Mouse (Mus musculus) monocyte, adult 2 months (primary cell): ENCODE results near the gene Wnt10a.
"Not testable (repeated sequence)": the region's sequence is repeated elsewhere in the genome, so short reads cannot be mapped to it uniquely, and the experiment has no call there.

Experiments
- DNase-seq, 2 experiments: peaks; one replicate each; pipeline ENCODE4 v3.0.0; 2022; ENCODE audit warnings: low spot score in 2 of 2, low read depth in 1 of 2

Wnt10a gene

DNA sequence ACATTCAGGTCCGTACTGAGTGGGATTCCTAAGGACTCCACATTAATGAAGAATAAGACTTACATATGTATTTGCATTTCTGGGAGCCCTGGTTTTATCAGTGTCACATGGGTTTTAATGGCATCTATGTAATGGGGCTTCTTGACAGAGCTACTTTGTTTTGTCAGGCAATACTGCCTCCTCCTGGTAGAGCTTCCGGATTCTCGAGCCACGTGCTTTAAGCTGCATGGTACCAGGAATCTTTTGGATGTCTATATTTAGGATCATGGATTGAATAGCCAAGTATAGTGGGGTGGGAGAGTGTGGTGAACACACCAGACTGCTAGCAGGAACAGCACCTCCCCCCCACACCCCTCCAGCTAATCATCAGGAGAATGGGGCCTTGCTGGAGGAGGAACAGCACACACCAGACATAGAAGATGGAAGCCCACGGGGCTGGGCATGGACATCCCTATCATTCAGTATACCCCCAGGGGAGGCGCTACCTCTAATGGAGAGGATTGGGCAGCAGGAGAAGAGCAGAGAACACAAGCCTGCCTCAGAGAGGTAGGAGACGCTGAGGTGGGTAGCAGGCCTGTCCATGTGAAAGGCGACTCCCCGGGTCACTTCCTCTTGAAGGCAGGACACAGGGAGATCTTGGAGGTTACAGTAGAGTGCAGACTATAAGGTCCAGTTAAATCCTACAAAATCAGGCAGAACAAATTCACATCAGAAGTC lies 23.8 kb downstream of the Wnt10a start:
- no peak for DNase-seq

DNA sequence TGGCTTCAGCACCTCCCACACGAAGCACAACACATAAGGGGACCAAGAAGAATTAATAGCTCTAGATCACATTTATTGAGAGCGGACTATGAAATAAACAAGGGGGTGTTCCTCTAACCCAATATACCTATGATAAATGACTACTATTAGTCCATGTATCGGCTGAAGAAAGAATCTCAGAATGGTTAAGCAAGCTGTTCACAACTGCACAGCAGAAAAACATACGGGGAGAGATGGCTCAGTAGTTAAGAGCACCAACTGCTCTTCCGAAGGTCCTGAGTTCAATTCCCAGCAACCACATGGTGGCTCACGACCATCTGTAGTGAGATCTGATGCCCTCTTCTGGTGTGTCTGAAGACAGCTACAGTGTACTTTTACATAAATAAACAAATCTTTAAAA lies 24.6 kb downstream of the Wnt10a start:
- DNase-seq = not testable (repeated sequence)

DNA sequence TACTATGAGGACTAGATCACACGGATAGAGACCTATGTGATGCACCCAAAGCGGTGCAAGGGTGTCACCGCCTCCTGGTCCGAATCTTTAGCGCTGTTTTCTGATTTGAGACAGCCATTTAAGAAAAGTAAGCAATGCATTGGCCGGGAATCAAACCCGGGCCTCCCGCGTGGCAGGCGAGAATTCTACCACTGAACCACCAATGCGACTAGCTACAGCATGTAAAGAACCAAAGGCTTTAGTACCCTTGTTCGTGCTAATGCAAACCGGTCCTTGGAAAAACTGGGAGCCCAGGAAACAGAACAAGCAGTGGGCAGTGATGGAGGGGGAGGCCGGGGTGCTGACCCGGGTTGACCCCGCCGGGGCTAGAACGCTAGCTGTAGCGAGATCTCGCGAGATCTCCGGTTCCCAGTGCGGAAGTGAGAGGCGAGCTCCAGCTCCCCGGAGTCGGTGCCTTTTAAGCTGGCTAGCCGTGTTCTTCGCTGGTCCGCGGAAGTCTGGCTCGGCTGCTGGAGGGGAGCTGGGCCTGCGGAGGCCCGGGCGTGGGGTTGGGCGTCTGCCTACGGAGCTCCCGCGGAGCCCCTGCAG lies 25.4 kb downstream of the Wnt10a start:
- peak; percentile 59 to 80 for DNase-seq

DNA sequence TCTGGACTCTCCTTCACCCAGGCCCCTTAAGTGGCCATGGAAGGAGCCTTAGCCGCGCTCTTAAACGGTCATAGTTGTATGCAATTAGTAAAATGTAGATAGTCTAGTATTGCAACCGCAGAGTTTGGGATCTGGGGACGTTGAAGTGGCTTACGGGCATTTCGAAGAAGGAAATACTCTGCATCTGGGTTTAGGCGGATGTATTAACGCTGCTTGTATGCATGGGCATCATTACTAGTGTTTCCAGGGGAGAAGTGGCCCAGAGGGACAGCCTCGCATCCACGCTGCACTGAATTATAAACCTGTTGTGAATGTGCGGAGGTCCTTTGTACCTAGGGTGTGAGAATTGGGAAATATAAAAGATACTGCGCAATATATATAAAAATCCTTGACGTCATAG lies 25.9 kb downstream of the Wnt10a start:
- DNase-seq = no peak

DNA sequence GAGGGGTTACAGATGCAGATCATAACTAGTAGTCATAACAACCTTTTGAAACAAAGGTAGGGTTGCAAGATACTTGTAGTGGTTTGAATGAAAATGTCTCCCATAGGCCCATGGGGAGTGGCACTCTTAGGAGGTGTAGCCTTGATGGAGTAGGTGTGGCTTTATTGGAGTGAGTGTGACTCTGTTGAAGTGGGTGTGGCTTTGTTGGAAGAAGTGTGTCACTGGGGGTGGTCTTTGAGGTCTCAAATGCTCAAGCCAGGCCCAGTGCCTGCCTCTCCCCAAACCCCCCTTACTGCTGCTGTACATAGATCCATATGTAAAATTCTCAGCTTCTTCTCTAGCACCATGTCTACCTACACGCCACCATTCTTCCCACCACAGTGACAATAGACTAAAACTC lies 27.2 kb downstream of the Wnt10a start:
- DNase-seq = no peak

DNA sequence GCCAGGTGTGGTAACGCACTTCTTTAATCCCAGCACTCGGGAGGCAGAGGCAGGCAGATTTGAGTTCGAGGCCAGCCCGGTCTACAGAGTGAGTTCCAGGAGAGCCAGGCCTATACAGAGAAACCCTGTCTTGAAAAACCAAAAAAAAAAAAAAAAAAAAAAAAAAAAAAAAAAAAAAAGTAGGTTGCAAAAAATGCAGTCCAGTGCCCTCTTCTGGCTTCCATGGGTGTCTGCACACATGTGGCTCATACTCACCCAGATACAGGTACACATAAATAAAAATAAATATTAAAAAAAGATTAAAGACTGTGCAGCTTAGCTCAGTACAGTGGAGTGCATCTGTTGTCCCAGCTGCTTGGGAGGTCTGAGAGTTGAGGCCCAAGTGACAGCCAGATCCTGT lies 32.3 kb downstream of the Wnt10a start:
- DNase-seq = not testable (repeated sequence)

DNA sequence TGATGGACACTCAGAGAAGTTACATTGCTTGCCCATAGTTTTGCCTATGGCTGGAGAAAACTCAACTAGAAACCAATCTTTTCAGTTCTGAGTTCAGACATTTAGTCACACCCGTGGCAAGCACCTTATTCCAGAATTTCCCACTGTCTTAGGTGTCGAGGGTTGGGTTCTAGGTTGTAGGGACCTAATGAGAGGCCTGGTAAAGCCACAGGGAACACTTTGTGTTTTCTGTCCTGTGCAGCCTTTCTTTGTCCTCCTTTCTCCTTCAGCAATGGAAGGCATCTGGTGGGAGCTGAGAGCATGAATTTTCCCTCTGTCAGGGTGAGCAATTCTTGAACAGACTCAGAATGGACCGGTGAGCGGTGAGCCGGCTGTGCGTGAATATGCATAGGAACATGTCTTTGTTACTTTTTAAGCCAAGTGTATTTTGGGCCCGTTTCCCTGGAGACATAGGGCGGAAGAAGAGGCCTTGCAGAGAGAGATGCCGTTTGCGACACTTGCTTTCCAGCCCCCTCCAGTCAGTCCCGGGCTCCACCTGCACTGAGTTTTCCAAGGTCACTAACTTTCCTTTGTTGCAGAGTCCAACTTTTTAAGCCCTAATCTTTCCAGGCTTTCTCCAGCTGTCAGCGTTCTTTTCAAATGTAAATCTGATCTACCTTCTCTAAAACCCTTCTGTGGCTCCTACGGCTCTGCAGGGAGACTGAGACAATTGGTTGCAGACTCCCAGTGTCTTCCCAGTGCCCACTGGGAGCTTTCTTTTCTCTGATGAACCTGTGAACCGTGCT lies 33.4 kb downstream of the Wnt10a start:
- no peak for DNase-seq

DNA sequence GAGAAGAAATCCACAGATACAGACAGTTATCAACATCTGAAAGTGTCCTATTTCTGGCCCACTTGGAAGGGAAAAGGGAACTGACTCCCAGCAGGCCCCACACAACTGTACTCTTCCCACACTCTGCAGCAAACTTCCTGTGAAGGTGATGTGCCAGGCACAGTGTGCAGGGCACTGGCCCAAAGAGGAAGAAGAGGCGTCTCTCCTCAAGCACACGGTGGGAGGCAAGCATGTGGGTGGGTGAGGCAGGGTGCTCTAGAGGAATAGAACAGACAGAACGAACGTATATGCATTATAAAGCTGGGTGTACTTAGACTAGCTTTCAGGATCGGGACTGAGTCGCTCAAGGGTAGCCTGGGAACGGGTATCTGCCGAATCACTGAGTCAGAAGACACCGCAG lies 38.7 kb downstream of the Wnt10a start:
- no peak for DNase-seq

DNA sequence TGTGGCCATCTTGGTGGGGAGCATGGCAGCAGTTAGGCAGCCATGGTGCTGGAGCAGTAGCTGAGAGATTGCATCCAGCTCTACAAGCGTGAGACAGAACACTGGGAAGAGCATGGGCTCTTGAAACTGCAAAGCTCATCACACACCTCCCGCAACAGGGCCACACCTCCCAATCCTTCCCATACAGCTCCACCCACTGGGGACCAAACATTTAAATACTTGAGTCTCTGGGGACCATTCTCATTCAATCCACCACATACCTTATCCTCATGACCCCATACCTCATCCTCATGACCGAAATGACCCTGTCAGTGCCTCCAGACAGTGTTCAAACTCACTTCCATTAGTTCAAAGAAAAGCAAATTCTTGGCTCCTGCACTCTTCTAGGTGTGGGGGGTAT lies 41.9 kb downstream of the Wnt10a start:
- no peak for DNase-seq

DNA sequence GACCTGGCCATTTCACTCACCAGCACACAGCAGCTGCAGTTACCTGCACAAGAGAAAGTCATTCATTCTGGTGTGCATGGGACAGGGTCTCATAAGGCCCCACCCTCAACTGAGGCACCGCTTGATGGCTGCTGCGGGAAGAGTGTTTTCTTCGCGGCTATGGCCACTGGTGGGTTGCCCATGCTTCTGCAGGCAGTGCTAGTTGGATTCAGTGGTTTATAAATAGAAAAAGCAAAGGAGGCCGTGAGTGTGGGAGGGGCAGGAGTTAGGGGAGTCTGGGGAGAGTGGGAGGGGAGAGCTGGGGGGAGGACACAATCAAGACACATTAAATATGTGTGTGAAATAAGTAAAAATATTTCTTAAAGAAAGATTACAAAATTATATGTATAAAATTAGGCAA lies 51.8 kb downstream of the Wnt10a start:
- DNase-seq = no peak

DNA sequence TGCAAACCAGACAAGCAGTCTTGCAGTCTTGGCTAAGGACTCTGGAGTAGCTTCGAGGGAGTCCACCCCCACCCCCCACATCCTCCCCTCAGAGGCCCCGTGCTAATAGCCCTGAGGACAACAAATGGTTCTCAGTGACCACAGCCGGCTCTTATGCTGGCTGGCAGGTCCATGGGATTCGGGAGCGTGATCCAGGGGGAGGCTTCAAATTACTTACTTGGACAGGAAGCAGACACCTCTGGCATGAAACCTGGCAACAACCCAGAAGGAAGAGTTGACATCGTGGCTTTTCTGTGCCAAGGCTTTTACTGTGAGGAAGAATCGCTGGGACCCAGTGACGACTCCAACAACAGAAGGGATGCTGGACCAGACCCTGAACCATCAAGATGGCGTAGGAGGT lies 55.0 kb downstream of the Wnt10a start:
- DNase-seq = no peak

DNA sequence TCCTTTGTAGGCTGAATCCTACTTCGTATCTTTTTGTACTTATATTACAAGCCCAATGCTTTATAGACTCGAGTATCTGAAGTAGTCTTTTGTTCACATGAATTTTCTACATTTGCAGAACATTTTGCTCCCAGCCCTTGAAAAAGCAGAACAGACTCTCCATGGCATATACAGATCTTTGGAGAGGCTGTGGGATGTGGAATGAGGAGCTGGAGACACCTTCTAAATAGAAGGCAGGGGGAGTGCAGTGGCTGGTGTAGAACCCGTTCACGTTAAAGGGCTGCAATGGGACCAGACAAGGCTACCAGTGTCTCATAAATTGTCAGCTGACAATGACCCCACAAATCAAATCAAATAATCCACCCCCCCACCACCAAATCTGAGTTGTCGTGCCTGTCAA lies 57.6 kb downstream of the Wnt10a start:
- no peak for DNase-seq

DNA sequence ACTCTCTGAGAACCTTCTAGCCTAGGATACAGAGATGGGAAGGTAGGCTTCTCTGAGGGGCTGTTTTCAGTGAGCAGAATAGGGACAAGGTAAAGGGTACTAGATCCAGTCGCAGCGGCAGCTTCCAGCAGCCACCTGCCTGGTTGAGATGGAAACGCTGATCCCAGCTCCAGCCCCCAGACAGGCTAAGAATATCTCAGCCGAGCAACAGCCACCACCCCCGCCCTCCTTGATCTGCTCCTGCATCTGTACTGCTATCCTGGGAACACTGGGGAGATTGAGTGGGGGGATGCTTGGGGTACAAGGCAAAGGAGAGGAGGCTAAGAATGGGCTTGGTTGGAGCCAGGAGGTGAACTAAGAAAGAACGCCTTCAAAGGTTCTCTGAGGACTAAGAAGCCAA lies 58.9 kb downstream of the Wnt10a start:
- DNase-seq = no peak

DNA sequence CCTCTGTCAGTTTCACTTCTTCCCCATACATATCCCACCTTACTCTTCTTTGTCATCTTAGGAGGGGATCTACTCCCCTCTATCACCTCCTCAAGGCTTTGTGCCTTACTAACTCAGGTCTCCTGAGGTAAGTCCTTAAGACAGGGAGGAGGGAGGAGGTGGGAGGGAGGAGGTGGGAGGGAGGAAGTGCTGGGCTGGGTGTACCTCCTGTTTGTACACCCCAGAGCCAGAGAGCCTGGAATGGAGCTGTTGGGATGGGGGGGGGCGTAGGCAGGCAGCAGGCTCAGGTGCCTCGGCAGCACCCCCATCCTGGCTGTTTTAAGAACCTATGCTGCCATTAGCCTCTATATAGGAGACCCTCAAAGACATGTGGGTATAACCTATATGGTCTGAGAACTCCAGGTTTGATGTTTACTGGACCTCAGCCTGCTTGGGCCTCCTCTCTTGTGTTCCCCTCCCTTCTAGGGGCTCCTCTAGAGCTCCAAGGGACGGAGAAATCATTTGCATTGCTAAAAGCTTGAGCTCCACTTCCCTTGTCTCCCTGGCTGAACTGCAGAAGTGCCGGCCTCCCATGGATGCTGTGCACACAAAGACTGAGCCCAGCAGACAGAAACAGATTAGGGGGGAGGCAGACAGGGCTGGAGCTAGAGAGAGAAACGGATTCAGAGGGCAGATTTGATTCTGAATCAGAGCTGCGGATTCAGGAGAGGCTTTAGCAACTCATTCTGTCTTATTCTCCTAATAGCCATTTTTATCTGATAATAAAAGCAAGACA lies 59.9 kb downstream of the Wnt10a start:
- no peak for DNase-seq
